Mouse (Mus musculus) cerebellum, adult 2 months (tissue): ENCODE data around the gene Mfsd9. TPM values are rescaled to one million over a fixed set of nuclear protein-coding genes. Genes with fewer than 3 reads are reported as not detected.

Experiments
- DNase-seq, 2 experiments: peaks; one replicate each; pipeline ENCODE4 v3.0.0; 2021
- H3K27ac ChIP-seq: fragments of 200-500 bp; 2 replicates; pipeline ENCODE4 v1.5.1; 2012; ENCODE audit warnings: low read length, control low read depth, inconsistent platforms; ENCODE audit not compliant: insufficient read depth
- H3K27me3 ChIP-seq: fragments of 200-500 bp; 2 replicates; pipeline ENCODE4 v1.6.1; 2012; ENCODE audit warnings: inconsistent platforms, mild to moderate bottlenecking, low read length, moderate library complexity; ENCODE audit not compliant: control insufficient read depth, insufficient read depth
- H3K4me1 ChIP-seq: fragments of 200-500 bp; 2 replicates; pipeline ENCODE4 v1.6.1; 2011; ENCODE audit warnings: low read length; ENCODE audit not compliant: control insufficient read depth, insufficient read depth
- H3K4me3 ChIP-seq: fragments of 200-500 bp; replicated peaks from 2 replicates; pipeline ENCODE3; 2011; ENCODE audit warnings: mild to moderate bottlenecking, low read depth, low read length, control low read depth; ENCODE audit not compliant: insufficient read depth
- CTCF ChIP-seq: fragments of 200-500 bp; IDR thresholded peaks from 2 replicates; pipeline ENCODE4 v1.5.1; 2011; ENCODE audit warnings: low read depth, mild to moderate bottlenecking, control low read depth, low read length, moderate library complexity, borderline replicate concordance; ENCODE audit not compliant: insufficient read depth
- POLR2A ChIP-seq: fragments of 200-500 bp; IDR thresholded peaks from 2 replicates; pipeline ENCODE4 v1.6.1; 2011; ENCODE audit warnings: low read length, control low read depth, borderline replicate concordance; ENCODE audit not compliant: insufficient read depth
- WGBS: fragments of 180-500 bp; shearing (Covaris S2); methylation state at CpG from one replicate; pipeline ENCODE4 v1.1.7; 2018; 5-methylcytosine and 5-hydroxymethylcytosine counted together
- polyA plus RNA-seq: library from polyadenylated mRNA; depleted of rRNA; stranded (reverse); fragments of >200 nt; gene quantifications from 2 replicates; pipeline ENCODE4 v1.2.3, GENCODE M21; 2012

Mfsd9 gene
- polyA plus RNA-seq, 1 experiment = 2.9 TPM

DNA sequence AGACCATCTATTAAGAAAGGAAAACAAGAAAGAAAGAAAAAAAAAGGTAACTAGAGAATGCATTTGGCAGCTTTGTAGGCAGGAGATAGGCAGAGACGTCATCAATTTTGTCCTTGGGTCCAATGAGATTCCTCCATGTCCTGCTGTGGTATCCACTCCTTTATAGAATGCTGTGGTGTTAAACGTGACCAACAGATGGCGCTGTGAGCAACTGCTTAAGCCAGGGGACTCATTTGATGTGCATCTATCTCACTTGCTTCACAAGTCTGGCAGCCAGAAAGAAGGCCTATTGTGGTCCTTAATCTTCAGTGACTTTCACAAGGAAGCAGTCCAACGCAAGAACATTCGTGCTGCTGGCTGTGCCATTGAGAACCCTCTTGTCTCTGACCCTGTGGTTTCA is 6.9 kb upstream of the Mfsd9 start:
- no peak overlapping the region for H3K27ac ChIP-seq
- H3K27me3 ChIP-seq = no peaks in the 10 kb centered on the region
- peak; percentile 21 to 33 for DNase-seq
- H3K4me1 ChIP-seq = no peaks in the 10 kb centered on the region
- WGBS = 17% methylated on average over 5 of the region's 5 CpGs
- TF ChIP-seq POLR2A = no peak
- TF ChIP-seq CTCF = peak; percentile 28; the same call in 1 of the 2 replicates
- no peak overlapping the region for H3K4me3 ChIP-seq

DNA sequence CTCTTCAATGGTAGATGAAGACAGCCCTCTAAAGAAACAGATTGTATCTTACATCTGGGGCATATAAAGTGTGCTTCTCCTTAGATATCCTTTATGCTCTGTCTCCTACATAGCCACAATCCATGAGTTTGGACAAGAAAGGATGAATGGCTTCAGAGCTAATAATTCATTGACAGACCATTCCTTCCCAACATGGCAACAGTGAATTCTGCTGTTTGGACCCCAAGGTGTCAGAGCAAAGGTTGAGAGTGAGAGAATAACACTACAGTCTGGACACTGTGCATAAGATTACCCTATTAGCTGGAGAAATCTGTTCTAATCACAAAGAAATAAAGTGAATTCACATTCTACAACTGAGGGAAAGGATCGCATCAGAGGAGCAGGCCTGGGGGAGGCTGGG is 5.0 kb upstream of the Mfsd9 start:
- no peak overlapping the region for H3K4me3 ChIP-seq
- WGBS = 93% methylated on average over 1 of the region's 1 CpGs

DNA sequence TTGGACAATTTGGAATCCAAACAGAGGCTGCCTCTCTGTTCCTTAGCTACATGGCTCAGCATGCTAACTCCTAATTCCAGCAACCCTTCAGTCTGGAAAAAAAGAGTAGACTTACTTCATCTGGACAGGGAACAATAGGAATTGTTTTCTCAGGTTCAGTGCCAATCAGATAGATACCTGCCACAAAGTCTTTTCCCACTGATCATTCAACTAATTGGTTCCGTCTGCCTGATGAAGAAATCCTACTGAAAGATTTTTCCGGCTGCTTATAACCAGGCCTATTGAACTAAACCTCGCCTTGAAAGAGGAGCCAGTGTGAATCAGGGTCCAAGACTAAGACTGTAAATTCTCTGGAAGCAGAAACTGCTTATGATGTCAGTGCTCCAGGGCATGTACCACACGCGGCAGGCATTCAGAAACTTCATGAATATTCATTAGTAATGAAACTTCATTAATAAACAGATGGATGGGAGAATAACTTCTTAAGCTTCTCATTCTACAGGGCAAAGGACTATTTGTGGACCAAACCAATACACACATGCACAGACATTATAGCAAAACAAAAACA is 737 bp downstream of the Mfsd9 start:
- Histone ChIP-seq H3K27ac (no peak overlapping the region), H3K4me3 (no peak overlapping the region), H3K27me3 (no peaks in the 10 kb centered on the region), H3K4me1 (no peaks in the 10 kb centered on the region)
- TF ChIP-seq CTCF (no peak), POLR2A (no peak)
- DNase-seq = no peak
- 33% methylated on average over 5 of the region's 5 CpGs for WGBS

More for the DNA sequence above, 5.0 kb upstream of the Mfsd9 start:
- DNase-seq = no peak
- Histone ChIP-seq H3K27me3 (no peaks in the 10 kb centered on the region), H3K4me1 (no peaks in the 10 kb centered on the region), H3K27ac (no peak overlapping the region)
- TF ChIP-seq CTCF (no peak), POLR2A (no peak)

DNA sequence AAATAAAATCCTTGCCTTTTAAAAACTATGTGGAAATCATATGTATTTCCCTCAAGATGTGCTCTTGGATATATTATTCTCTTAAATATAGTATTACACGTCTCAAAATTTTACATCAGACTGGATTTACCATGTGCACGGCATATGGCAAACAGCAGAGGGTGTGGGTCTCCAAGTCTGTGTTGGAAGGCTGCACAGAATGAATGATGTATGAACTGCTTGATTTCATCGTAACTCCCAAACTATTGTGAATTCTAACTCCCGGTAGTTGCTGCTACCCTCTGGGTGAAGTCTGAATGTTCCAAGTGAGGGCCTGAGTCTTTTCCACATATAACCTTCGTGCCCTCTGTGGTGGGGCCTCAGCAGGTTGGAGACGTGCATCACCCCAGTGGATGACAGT is 1.5 kb downstream of the Mfsd9 start:
- no peaks in the 10 kb centered on the region for H3K4me1 ChIP-seq
- TF ChIP-seq POLR2A = no peak
- no peak for TF ChIP-seq CTCF
- no peak for DNase-seq
- WGBS = 66% methylated on average over 6 of the region's 6 CpGs
- H3K27me3 ChIP-seq = no peaks in the 10 kb centered on the region
- no peak overlapping the region for H3K27ac ChIP-seq
- H3K4me3 ChIP-seq = no peak overlapping the region

DNA sequence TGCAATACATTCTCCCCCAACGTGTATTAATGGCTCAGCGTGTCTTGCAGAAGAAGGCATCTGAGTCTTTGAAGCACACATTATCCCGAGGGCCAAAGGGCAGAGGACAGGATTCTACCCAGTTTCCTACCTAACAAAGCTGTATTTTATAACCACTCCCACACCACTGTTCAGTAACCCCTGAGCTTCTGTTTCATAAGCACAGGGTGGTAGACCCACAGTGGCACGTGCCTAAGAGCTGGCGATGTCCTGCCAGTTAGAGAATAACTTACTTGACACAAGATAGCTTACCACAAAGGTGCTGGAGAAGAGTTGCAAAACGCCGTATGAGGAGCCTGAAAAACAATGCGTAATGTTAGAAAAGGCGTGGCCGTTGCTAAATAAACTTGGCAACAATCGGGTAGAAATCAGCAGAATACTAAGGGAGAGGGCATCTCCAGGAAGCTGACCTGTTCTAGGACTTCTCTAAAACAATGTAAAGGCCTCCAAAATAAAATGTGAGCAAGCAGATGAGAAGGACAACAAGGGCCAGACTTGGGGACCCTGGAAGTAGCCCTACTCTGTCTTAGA is 4.5 kb downstream of the Mfsd9 start:
- Histone ChIP-seq H3K4me1 (no peaks in the 10 kb centered on the region), H3K4me3 (no peak overlapping the region), H3K27me3 (no peaks in the 10 kb centered on the region), H3K27ac (no peak overlapping the region)
- no peak for TF ChIP-seq CTCF
- no peak for TF ChIP-seq POLR2A
- DNase-seq = no peak
- 84% methylated on average over 11 of the region's 11 CpGs for WGBS

DNA sequence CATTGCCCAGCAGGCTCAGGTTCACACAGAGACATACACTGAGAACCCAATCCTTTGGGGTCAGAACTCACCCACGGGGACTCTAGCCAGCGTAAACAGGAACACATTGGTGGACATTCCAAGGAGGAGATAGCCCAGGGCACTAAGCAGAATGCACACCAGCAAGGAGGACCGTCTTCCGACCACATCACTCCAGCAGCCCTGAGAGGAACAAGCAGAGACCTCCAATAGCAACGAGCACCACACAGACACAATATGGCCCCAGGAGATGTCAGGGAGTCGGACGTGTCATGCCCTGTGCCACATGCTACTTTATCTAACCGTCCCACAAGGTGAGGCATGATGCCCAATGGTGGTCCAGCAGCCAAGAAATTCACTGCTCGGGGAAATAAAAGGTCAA is 6.2 kb downstream of the Mfsd9 start:
- Histone ChIP-seq H3K27ac (no peak overlapping the region), H3K27me3 (no peaks in the 10 kb centered on the region), H3K4me3 (no peak overlapping the region), H3K4me1 (no peaks in the 10 kb centered on the region)
- no peak for DNase-seq
- TF ChIP-seq POLR2A (no peak), CTCF (no peak)
- whole genome bisulfite sequencing = 76% methylated on average over 9 of the region's 9 CpGs

DNA sequence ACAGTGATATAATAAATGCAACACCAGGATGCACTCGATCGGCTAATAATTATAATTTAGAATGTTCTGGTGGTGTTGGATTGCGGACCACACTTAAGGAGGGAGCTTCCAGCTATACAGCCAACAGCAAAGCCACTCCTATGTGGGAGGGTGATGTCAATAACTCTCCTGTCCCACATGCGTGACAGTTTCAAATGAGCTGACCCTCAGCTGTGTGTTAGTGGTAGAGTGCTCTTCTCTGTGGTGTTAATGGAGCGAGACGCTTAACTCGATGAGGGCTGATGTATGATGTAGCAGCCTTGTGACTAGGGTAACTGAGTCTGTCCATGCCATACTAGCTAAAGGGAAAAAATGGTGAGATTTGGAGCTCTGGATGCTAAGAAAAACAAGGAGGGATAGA is 7.0 kb downstream of the Mfsd9 start:
- H3K27me3 ChIP-seq = no peaks in the 10 kb centered on the region
- TF ChIP-seq POLR2A (no peak), CTCF (no peak)
- H3K27ac ChIP-seq = no peak overlapping the region
- no peak for DNase-seq
- 93% methylated on average over 7 of the region's 7 CpGs for WGBS
- H3K4me3 ChIP-seq = no peak overlapping the region
- H3K4me1 ChIP-seq = no peaks in the 10 kb centered on the region

DNA sequence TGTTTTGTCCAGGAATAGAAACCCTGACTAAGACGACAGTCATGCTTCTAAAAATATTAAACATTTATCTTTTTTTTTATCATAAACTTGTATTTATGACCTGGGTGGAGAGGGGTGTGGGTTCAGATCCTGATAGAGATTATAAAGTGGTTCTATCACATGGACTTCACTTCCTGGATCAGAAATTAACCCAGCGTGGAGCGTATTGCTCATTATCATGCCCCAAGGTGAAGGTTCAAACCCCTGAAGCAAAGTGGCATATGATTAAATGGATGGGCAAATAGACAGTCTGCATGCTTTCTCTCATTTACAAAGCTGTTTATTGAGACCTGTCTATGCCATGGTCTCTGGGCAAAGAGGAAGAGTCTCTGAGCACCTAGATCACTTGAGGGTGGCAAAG is 13.7 kb downstream of the Mfsd9 start:
- no peak for DNase-seq
- no peak overlapping the region for H3K4me3 ChIP-seq
- H3K27me3 ChIP-seq = no peaks in the 10 kb centered on the region
- 95% methylated on average over 3 of the region's 3 CpGs for WGBS
- H3K4me1 ChIP-seq = no peaks in the 10 kb centered on the region
- TF ChIP-seq CTCF = no peak
- no peak for TF ChIP-seq POLR2A
- no peak overlapping the region for H3K27ac ChIP-seq

DNA sequence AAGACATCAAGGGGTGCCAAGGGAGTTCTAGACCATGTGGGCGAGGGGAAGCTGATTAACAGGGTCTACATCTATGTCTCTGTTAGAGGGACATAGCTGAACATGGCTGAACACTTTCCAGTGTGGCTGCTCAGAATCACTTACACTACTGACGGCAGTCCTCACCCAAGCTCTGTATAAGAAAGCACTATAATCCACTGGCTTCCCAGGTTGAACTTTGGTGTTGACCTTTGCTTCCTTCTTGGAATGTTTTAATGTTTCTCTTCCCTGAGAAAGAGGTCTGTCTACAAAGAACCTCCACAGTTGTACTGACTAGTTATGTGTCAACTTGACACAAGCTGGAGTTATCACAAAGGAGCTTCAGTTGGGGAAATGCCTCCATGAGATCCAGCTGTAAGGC is 14.4 kb downstream of the Mfsd9 start:
- Histone ChIP-seq H3K27ac (no peak overlapping the region), H3K4me3 (no peak overlapping the region), H3K27me3 (no peaks in the 10 kb centered on the region), H3K4me1 (no peaks in the 10 kb centered on the region)
- 83% methylated on average over 2 of the region's 2 CpGs for WGBS
- DNase-seq = no peak
- TF ChIP-seq CTCF (no peak), POLR2A (no peak)
